Mouse (Mus musculus) hindbrain, embryonic 10.5 days (tissue): ENCODE measurements around the gene Homer2. TPM values are rescaled to one million over a fixed set of nuclear protein-coding genes. Genes with fewer than 3 reads are reported as not detected.

Source experiments
- DNase-seq: peaks from one replicate; pipeline ENCODE4 v3.0.0-alpha.2; 2017; ENCODE audit warnings: low spot score
- H3K27ac ChIP-seq: fragments of 300-500 bp; sonication (generic); 2 replicates; pipeline ENCODE4 v1.5.1; 2016; ENCODE audit warnings: mild to moderate bottlenecking, moderate library complexity
- H3K27me3 ChIP-seq: fragments of 300-500 bp; sonication (generic); 2 replicates; pipeline ENCODE4 v1.6.1; 2016; ENCODE audit warnings: mild to moderate bottlenecking; ENCODE audit not compliant: poor library complexity, insufficient read depth, severe bottlenecking
- H3K36me3 ChIP-seq: fragments of 300-500 bp; sonication (generic); 2 replicates; pipeline ENCODE4 v1.6.1; 2016; ENCODE audit warnings: mild to moderate bottlenecking, moderate library complexity
- H3K4me1 ChIP-seq: fragments of 300-500 bp; sonication (generic); replicated peaks from 2 replicates; pipeline ENCODE4 v1.6.1; 2016; ENCODE audit warnings: mild to moderate bottlenecking
- H3K4me3 ChIP-seq: fragments of 300-500 bp; sonication (generic); 2 replicates; pipeline ENCODE4 v1.5.1; 2016; ENCODE audit warnings: mild to moderate bottlenecking, moderate library complexity
- H3K9me3 ChIP-seq: fragments of 300-500 bp; sonication (generic); 2 replicates; pipeline ENCODE4 v1.6.1; 2016; ENCODE audit warnings: mild to moderate bottlenecking, moderate library complexity
- WGBS: fragments of 180-500 bp; shearing (Covaris S2); methylation state at CpG from one replicate; pipeline ENCODE4 v1.1.7; 2016; 5-methylcytosine and 5-hydroxymethylcytosine counted together
- polyA plus RNA-seq: library from polyadenylated mRNA; unstranded; fragments of >200 nt; fragmentation: Nextera tagmentation; extraction: Ambion mirVana; gene quantifications from 2 replicates; pipeline ENCODE4 v1.2.1, GENCODE M21; 2016

Homer2 gene
- 14.7 and 18.5 TPM in 2 replicates for polyA plus RNA-seq

DNA sequence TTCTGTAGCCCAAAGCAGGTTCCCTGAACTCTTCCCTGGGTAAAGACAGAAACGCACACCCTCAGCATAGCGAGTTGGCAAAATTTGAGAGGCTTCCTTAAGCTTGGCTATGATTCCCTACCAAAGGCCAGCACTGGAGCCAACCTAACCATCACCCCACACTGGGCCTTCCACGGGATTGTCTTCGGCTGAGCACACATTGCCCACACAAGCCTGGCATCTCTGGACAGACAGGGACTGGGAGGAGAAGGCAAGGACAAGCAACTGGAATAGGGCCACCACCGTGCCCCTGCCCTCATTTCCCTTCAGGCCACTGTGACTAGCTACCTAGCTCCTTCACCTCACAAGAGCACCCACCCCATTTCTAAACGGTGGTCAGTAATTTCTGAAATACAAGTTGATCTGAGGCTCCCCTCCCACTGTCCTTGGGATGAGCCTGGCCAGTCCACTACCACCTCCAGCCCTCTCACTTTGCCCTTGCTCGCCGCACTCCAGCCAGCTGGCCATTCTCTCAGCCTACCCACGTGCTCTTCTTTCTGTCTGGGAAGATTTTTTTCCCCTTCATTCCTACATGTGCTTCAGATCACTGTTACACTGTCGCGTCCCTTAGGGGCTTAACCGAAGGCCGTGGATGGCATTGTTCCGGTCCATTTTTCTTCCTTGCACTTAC is at the start of gene Homer2:
Homer2 (minus strand) TSS at position 57 of the 670 bp plus-strand sequence.
- no peak for DNase-seq
- Histone ChIP-seq H3K9me3 (peaks cover 8% of the 10 kb centered on the region), H3K36me3 (no peaks in the 10 kb centered on the region), H3K27me3 (peaks cover 61% of the 10 kb centered on the region), H3K4me3 (peak within 1 kb of the TSS; percentile 72), H3K27ac (peak within 1 kb of the TSS; percentile 88), H3K4me1 (peaks cover 14% of the 10 kb centered on the region)
- WGBS: 75% methylated on average over 14 of the region's 14 CpGs

- Histone ChIP-seq H3K27ac (no peak overlapping the region), H3K9me3 (no peaks in the 10 kb centered on the region), H3K27me3 (no peaks in the 10 kb centered on the region), H3K4me1 (no peaks in the 10 kb centered on the region), H3K36me3 (no peaks in the 10 kb centered on the region), H3K4me3 (no peak overlapping the region)
- 84% methylated on average over 3 of the region's 3 CpGs for WGBS
- no peak for DNase-seq
These were observed 40.6 kb upstream of the Homer2 start for GRCm38 (mm10) chr7:81747956-81748355.

GRCm38 (mm10) chr7:81744145-81744544 is 36.8 kb upstream of the Homer2 start:
- no peaks in the 10 kb centered on the region for H3K27me3 ChIP-seq
- no peak overlapping the region for H3K27ac ChIP-seq
- H3K4me1 ChIP-seq: no peaks in the 10 kb centered on the region
- no peaks in the 10 kb centered on the region for H3K9me3 ChIP-seq
- 78% methylated on average over 4 of the region's 4 CpGs for WGBS
- DNase-seq: no peak
- H3K4me3 ChIP-seq: no peak overlapping the region
- no peaks in the 10 kb centered on the region for H3K36me3 ChIP-seq

DNA sequence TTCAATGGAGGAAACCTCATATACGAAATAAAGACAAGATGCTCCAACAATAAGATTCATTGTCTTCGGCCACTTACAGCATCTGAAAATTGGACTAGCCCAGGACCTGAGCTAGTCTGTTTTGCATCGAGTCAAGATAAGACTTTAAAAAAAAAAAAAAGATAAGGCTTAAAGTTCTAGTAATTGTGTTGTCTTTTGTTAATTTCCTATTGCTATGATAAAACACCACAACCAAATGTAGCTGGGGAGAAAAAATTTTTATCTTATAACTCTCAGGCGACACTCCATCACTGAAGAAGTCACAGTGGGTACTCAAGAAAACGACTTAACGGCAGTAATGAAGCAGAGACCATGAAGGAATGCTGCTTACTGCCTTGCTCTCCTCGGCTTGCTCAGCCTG is 32.7 kb upstream of the Homer2 start:
- Histone ChIP-seq H3K27ac (no peak overlapping the region), H3K36me3 (no peaks in the 10 kb centered on the region), H3K9me3 (no peaks in the 10 kb centered on the region), H3K4me1 (no peaks in the 10 kb centered on the region), H3K27me3 (no peaks in the 10 kb centered on the region), H3K4me3 (no peak overlapping the region)
- DNase-seq: no peak
- WGBS: 91% methylated on average over 7 of the region's 7 CpGs

GRCm38 (mm10) chr7:81738720-81739385 is 31.5 kb upstream of the Homer2 start:
- no peaks in the 10 kb centered on the region for H3K36me3 ChIP-seq
- no peak for DNase-seq
- whole genome bisulfite sequencing: 84% methylated on average over 8 of the region's 8 CpGs
- H3K4me3 ChIP-seq: no peak overlapping the region
- no peaks in the 10 kb centered on the region for H3K27me3 ChIP-seq
- no peak overlapping the region for H3K27ac ChIP-seq
- H3K9me3 ChIP-seq: no peaks in the 10 kb centered on the region
- H3K4me1 ChIP-seq: no peaks in the 10 kb centered on the region

DNA sequence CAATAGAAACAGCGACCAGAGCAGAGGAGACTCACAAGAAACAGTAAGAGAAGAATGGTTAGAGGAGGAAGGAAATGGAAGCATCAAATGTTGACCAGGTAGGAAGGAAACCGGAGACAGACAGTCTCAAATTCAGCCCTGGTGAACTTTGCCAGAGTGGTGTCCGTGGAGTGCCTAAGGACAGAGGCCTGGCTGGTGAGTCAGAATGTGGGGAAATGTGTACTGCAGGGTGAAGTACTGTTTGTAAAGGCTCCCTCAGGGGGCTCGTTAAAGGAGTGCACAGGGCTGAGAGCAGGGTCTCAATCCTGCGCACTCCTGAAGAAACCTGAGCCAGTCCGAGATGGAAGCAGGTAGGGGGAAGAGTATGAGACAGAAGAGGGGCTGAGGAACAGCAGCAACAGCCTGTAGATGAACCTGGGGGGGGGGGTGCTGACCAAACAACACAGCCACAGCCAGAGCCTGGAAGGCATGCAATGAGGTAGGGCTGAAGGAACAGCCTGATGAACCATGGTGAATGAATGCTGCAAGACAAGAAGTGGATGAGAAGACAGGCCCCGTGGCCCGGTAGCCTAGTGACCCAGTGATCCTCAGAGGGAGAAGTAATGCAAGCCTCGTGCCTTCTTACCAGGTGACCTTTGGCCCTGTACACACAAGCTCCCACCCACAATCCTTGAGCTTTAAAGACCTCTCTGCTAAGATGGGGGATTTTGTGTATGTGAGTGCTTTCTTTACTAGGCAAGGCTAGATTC is 28.1 kb upstream of the Homer2 start:
- Histone ChIP-seq H3K27ac (no peak overlapping the region), H3K4me1 (0 out of 2 replicates have a peak, but pooled peaks cover under 1% of the 10 kb centered on the region), H3K36me3 (no peaks in the 10 kb centered on the region), H3K9me3 (no peaks in the 10 kb centered on the region), H3K4me3 (no peak overlapping the region), H3K27me3 (no peaks in the 10 kb centered on the region)
- DNase-seq: no peak
- WGBS: 72% methylated on average over 9 of the region's 9 CpGs

GRCm38 (mm10) chr7:81732183-81733089 is 25.1 kb upstream of the Homer2 start:
- H3K27ac ChIP-seq: no peak overlapping the region
- H3K4me1 ChIP-seq: peaks cover 4% of the 10 kb centered on the region; the same call in 1 of the 2 replicates
- H3K27me3 ChIP-seq: no peaks in the 10 kb centered on the region
- no peaks in the 10 kb centered on the region for H3K9me3 ChIP-seq
- no peaks in the 10 kb centered on the region for H3K36me3 ChIP-seq
- no peak overlapping the region for H3K4me3 ChIP-seq
- WGBS: 88% methylated on average over 12 of the region's 12 CpGs
- DNase-seq: no peak

GRCm38 (mm10) chr7:81731181-81731651 is 23.9 kb upstream of the Homer2 start:
- Histone ChIP-seq H3K36me3 (no peaks in the 10 kb centered on the region), H3K9me3 (no peaks in the 10 kb centered on the region), H3K4me3 (no peak overlapping the region), H3K27me3 (no peaks in the 10 kb centered on the region), H3K4me1 (peaks cover 4% of the 10 kb centered on the region; the same call in 1 of the 2 replicates), H3K27ac (no peak overlapping the region)
- DNase-seq: no peak
- WGBS: 83% methylated on average over 6 of the region's 6 CpGs

DNA sequence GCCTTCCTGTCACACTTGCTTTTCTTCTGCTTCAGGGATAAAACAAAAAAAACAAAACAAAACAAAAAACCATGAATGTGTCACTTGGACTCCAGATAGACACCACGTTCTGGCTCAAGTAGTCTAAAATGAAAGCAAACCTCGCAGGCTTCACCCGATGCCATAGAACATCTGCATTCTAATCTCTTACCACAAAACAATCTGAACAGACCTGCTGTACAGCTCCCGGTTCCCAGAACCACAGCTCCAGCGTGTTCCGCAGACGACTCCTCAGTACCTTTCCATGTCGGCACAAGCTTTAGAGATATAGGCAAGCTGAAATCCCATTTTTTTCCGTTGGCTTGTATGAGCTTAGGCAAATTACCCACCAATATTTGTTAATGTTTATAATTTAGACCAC is 22.5 kb upstream of the Homer2 start:
- DNase-seq: no peak
- WGBS: 89% methylated on average over 9 of the region's 9 CpGs
- Histone ChIP-seq H3K27ac (no peak overlapping the region), H3K4me1 (peaks cover 4% of the 10 kb centered on the region; the same call in 1 of the 2 replicates), H3K9me3 (no peaks in the 10 kb centered on the region), H3K36me3 (no peaks in the 10 kb centered on the region), H3K4me3 (no peak overlapping the region), H3K27me3 (no peaks in the 10 kb centered on the region)

GRCm38 (mm10) chr7:81727716-81728115 is 20.4 kb upstream of the Homer2 start:
- no peak overlapping the region for H3K4me3 ChIP-seq
- H3K4me1 ChIP-seq: peaks cover 4% of the 10 kb centered on the region; the same call in 1 of the 2 replicates
- no peaks in the 10 kb centered on the region for H3K36me3 ChIP-seq
- H3K27me3 ChIP-seq: no peaks in the 10 kb centered on the region
- no peak overlapping the region for H3K27ac ChIP-seq
- WGBS: 90% methylated on average over 9 of the region's 9 CpGs
- no peak for DNase-seq
- H3K9me3 ChIP-seq: no peaks in the 10 kb centered on the region

DNA sequence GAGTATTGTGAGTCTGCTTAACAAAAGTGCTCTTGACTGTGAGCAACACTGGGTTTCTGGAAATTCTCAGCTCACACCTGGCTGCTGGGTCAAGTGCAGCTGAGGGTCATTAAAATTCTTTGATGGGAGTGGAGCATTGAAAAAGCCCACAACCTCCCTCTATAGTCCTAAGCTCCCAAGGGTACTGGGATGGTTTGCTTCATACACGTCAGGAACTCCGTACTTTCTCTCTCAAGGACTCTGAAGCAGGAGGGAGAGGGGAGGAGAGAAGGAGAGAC is 19.3 kb upstream of the Homer2 start:
- Histone ChIP-seq H3K9me3 (no peaks in the 10 kb centered on the region), H3K27me3 (no peaks in the 10 kb centered on the region), H3K27ac (no peak overlapping the region), H3K4me1 (peaks cover 4% of the 10 kb centered on the region; the same call in 1 of the 2 replicates), H3K4me3 (no peak overlapping the region), H3K36me3 (no peaks in the 10 kb centered on the region)
- 65% methylated on average over 2 of the region's 2 CpGs for WGBS
- DNase-seq: no peak

- H3K4me1 ChIP-seq: peaks cover 5% of the 10 kb centered on the region; the same call in 1 of the 2 replicates
- no peak for DNase-seq
- no peaks in the 10 kb centered on the region for H3K36me3 ChIP-seq
- no peak overlapping the region for H3K27ac ChIP-seq
- no peaks in the 10 kb centered on the region for H3K27me3 ChIP-seq
- 82% methylated on average over 18 of the region's 18 CpGs for WGBS
- no peak overlapping the region for H3K4me3 ChIP-seq
- no peaks in the 10 kb centered on the region for H3K9me3 ChIP-seq
These were observed 18.8 kb upstream of the Homer2 start for GRCm38 (mm10) chr7:81725986-81726727.
